Mouse (Mus musculus) neural tube, embryonic 11.5 days (tissue): ENCODE measurements around the gene Rdh16f1. TPM values are rescaled to one million over a fixed set of nuclear protein-coding genes. Genes with fewer than 3 reads are reported as not detected.

ENCODE experiments used
- ATAC-seq: fragments of 200-750 bp; cut with Nextera tagmentation; 2 replicates; pipeline ENCODE4 v1.8.0; 2017; ENCODE audit warnings: moderate number of reproducible peaks, mild to moderate bottlenecking, moderate TSS enrichment, moderate library complexity; ENCODE audit not compliant: insufficient read depth, low FRiP score, low TSS enrichment
- DNase-seq: peaks from one replicate; pipeline ENCODE4 v3.0.0-alpha.2; 2015; ENCODE audit warnings: low spot score
- H3K27ac ChIP-seq: fragments of 300-500 bp; sonication (generic); 2 replicates; pipeline ENCODE4 v1.5.1; 2014; ENCODE audit warnings: low read depth, mild to moderate bottlenecking, low read length
- H3K27me3 ChIP-seq: fragments of 300-500 bp; sonication (generic); 2 replicates; pipeline ENCODE4 v1.6.1; 2014; ENCODE audit warnings: mild to moderate bottlenecking, low read length, mixed read lengths; ENCODE audit not compliant: control insufficient read depth, insufficient read depth
- H3K36me3 ChIP-seq: fragments of 300-500 bp; sonication (generic); 2 replicates; pipeline ENCODE4 v1.6.1; 2014; ENCODE audit warnings: mild to moderate bottlenecking, low read length, moderate library complexity, mixed read lengths; ENCODE audit not compliant: control insufficient read depth, insufficient read depth
- H3K4me1 ChIP-seq: fragments of 300-500 bp; sonication (generic); 2 replicates; pipeline ENCODE4 v1.6.1; 2014; ENCODE audit warnings: low read length, mixed read lengths; ENCODE audit not compliant: control insufficient read depth, insufficient read depth
- H3K4me2 ChIP-seq: fragments of 300-500 bp; sonication (generic); 2 replicates; pipeline ENCODE4 v1.6.1; 2014; ENCODE audit warnings: low read depth, mild to moderate bottlenecking, moderate library complexity
- H3K4me3 ChIP-seq: fragments of 300-500 bp; sonication (generic); 2 replicates; pipeline ENCODE4 v1.5.1; 2014; ENCODE audit warnings: low read depth, low read length
- H3K9ac ChIP-seq: fragments of 300-500 bp; sonication (generic); 2 replicates; pipeline ENCODE4 v1.6.1; 2014; ENCODE audit warnings: mild to moderate bottlenecking, low read length
- H3K9me3 ChIP-seq: fragments of 300-500 bp; sonication (generic); 2 replicates; pipeline ENCODE4 v1.6.1; 2016; ENCODE audit warnings: low read length; ENCODE audit not compliant: control insufficient read depth
- WGBS: fragments of 180-500 bp; shearing (Covaris S2); extraction: QIAGEN DNeasy Blood & Tissue Kit; methylation state at CpG from one replicate; pipeline ENCODE4 v1.1.7; 2014; 5-methylcytosine and 5-hydroxymethylcytosine counted together
- polyA plus RNA-seq: library from polyadenylated mRNA; unstranded; fragments of >200 nt; fragmentation: Nextera tagmentation; extraction: Ambion mirVana; gene quantifications from 2 replicates; pipeline ENCODE4 v1.2.1, GENCODE M21; 2014

The Rdh16f1 gene
- polyA plus RNA-seq, 1 experiment from 2014 or later: 0.13 TPM

DNA sequence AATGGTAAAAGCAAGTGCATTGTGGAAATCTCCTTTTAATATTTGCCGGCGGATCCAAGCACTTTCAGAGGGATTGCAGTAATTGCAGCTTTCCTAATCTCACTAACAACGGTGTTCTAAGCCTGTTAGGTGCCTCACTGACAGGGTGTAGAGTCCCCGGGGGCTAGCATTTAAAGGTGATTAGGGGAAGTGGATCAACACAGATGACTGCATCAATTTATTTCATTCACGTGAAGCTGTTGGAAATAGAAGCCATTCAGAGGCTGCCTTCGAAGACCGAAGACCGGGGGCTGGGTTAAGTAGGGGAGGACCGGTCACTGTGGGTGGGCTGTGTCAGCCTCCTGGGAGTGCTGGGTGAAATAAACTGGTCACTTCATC lies 28.7 kb upstream of the Rdh16f1 start:
- no peak for DNase-seq
- Histone ChIP-seq H3K27ac (no peak overlapping the region), H3K36me3 (no peaks in the 10 kb centered on the region), H3K27me3 (no peaks in the 10 kb centered on the region), H3K4me2 (no peak overlapping the region), H3K9ac (no peak overlapping the region), H3K9me3 (no peaks in the 10 kb centered on the region), H3K4me3 (no peak overlapping the region), H3K4me1 (no peaks in the 10 kb centered on the region)
- WGBS: 37% methylated on average over 9 of the region's 9 CpGs
- ATAC-seq: no peak

DNA sequence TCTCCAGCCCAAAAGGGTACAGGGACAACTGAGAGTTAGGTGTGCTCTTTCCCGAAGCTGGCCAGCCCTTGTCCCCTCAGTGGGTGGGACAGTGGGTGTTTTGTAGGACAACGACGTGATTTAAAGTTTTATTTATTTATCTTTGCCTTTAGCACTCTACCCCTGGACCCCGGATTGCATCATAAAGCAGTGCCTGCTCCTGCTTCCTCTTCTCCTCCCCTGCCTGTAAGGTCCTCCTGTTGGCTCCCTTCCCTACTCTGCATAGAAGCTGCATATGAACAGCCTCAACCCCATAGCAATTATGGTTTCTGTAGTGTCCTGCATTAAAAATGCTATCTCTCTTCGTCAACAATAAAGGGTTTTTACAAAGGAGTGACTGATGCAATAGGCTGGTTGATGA lies 28.2 kb upstream of the Rdh16f1 start:
- no peak for DNase-seq
- no peak for ATAC-seq
- no peak overlapping the region for H3K4me3 ChIP-seq
- no peak overlapping the region for H3K27ac ChIP-seq
- H3K4me1 ChIP-seq: no peaks in the 10 kb centered on the region
- 23% methylated on average over 5 of the region's 5 CpGs for WGBS
- no peak overlapping the region for H3K4me2 ChIP-seq
- H3K9me3 ChIP-seq: no peaks in the 10 kb centered on the region
- no peak overlapping the region for H3K9ac ChIP-seq
- H3K27me3 ChIP-seq: no peaks in the 10 kb centered on the region
- no peaks in the 10 kb centered on the region for H3K36me3 ChIP-seq

DNA sequence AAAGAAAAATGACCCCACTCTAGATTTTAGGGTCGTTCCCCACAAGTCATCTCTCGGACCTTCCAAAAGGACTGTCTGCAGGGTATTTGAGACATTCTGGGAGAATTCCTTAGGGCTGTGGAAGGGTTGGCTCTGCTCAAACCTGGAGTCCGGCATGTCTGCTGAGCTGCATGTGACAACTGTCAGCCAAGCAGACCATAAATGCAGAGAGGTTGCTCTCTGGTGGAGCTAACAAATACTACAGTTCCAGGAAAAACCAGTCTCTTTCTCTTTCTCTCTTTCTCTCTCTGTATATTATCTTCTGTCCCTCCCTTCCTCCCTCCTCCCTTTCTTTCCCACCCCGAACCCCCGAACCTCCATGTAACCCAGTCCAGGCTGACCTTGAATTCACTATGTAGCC lies 25.2 kb upstream of the Rdh16f1 start:
- no peak for ATAC-seq
- no peaks in the 10 kb centered on the region for H3K27me3 ChIP-seq
- H3K36me3 ChIP-seq: no peaks in the 10 kb centered on the region
- no peak overlapping the region for H3K9ac ChIP-seq
- no peaks in the 10 kb centered on the region for H3K4me1 ChIP-seq
- no peak overlapping the region for H3K27ac ChIP-seq
- no peak overlapping the region for H3K4me2 ChIP-seq
- no peaks in the 10 kb centered on the region for H3K9me3 ChIP-seq
- no peak overlapping the region for H3K4me3 ChIP-seq
- WGBS: 58% methylated on average over 5 of the region's 5 CpGs
- no peak for DNase-seq

DNA sequence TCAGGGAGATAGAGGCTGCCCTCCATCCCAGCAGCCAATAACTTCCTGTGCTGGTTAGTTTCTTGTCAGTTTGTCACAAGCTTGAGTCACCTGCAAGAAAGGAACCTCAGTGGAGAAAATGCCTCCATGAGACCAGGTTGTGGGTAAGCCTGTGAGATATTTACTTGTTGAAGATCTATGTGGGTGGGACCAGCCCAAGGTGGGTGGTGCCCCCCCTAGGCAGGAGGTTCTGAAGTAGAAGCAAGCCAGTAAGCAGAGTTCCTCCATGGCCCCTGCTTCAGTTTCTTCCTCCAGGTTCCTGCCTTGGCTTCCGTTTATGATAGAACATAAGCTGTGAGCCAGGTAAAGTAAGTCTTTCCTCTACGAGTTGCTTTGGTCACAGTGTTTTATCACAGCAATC lies 23.3 kb upstream of the Rdh16f1 start:
- no peak overlapping the region for H3K27ac ChIP-seq
- no peak overlapping the region for H3K4me3 ChIP-seq
- no peak overlapping the region for H3K9ac ChIP-seq
- H3K27me3 ChIP-seq: no peaks in the 10 kb centered on the region
- no peaks in the 10 kb centered on the region for H3K36me3 ChIP-seq
- no peaks in the 10 kb centered on the region for H3K9me3 ChIP-seq
- DNase-seq (no peak), ATAC-seq (no peak)
- peaks cover 6% of the 10 kb centered on the region; the same call in 1 of the 2 replicates for H3K4me1 ChIP-seq
- no peak overlapping the region for H3K4me2 ChIP-seq
- 76% methylated on average over 2 of the region's 2 CpGs for WGBS

DNA sequence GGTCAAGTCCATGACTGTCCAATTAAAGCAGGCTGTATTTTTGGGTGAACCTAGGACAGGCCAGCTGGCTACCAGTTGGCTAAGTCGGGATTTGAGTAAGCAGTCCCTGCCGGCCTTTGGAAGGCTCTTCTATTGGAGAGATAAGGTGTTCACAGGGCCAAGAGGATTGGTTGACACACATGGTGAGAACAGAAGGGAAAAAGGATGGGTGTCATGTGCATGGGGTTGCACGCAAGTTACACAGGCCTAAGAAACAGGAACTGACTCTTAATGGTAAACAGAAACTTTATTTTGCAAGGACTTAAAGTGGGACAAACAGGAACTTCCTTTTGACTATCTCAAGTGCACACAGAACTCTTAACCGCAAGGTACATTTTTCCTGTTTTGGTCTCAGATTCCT lies 22.7 kb upstream of the Rdh16f1 start:
- ATAC-seq (no peak), DNase-seq (no peak)
- Histone ChIP-seq H3K4me2 (no peak overlapping the region), H3K36me3 (peaks cover 4% of the 10 kb centered on the region), H3K4me3 (no peak overlapping the region), H3K9ac (no peak overlapping the region), H3K27ac (no peak overlapping the region), H3K9me3 (no peaks in the 10 kb centered on the region), H3K4me1 (peaks cover 6% of the 10 kb centered on the region; the same call in 1 of the 2 replicates), H3K27me3 (no peaks in the 10 kb centered on the region)
- 73% methylated on average over 4 of the region's 4 CpGs for WGBS

DNA sequence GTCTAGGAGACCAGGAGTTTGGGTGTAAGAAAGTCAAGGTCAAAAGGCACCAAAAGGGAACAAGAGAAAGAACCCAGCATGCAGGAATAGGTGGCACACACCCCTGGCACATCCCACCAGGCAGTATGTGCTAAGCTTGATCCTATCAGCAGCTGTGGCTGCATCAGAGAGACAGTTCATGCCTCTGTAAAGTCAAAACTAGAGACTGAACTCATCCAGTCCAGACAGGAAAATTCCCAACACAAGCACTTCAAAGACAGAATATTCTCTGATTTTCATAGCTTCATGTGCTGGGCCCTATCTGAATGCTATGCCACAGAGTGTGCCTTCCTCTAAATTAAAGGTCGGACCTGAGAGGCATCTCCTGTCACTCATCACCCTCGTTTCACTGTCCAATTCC lies 22.0 kb upstream of the Rdh16f1 start:
- DNase-seq: no peak
- Histone ChIP-seq H3K9me3 (no peaks in the 10 kb centered on the region), H3K36me3 (peaks cover 8% of the 10 kb centered on the region), H3K9ac (no peak overlapping the region), H3K4me3 (no peak overlapping the region), H3K4me1 (peaks cover 6% of the 10 kb centered on the region; the same call in 1 of the 2 replicates), H3K4me2 (no peak overlapping the region), H3K27me3 (no peaks in the 10 kb centered on the region), H3K27ac (no peak overlapping the region)
- ATAC-seq: no peak
- 31% methylated on average over 2 of the region's 2 CpGs for WGBS

DNA sequence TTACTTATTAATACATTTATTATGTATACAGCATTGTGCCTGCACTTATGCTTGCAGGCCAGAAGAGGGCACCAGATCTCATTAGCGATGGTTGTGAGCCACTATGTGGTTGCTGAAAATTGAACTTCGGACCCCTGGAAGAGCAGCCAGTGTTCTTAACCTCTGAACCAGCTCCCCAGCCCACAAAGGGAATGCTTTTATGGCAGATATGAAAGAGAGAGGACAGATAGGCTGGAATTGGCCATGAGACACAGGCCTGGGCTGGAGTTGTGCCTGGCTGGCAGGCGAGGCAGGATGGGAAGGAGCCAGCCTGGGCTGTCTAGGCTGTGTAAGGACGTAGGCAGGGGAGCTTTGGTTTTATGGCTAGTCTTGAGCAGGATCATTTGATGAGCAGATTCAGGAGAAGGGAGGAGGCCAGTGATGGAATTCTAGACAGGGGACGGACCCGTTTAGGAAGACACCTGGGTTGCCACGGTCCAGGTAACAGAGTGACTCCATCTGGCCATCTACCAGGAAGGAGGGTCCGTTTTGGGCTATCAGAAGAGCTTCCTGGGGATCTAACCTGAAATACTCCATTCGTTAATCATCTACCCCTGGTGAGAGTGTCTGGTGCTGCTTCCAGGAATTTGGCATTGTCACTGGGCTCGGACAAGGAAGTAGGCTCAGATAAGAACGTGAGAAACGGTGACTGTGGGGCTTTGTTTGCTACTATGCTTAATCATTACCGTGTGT lies 21.3 kb upstream of the Rdh16f1 start:
- no peak overlapping the region for H3K4me2 ChIP-seq
- peak; percentile 33 for DNase-seq
- no peak for ATAC-seq
- H3K9me3 ChIP-seq: no peaks in the 10 kb centered on the region
- no peak overlapping the region for H3K4me3 ChIP-seq
- peaks cover 6% of the 10 kb centered on the region; the same call in 1 of the 2 replicates for H3K4me1 ChIP-seq
- 56% methylated on average over 13 of the region's 13 CpGs for WGBS
- no peaks in the 10 kb centered on the region for H3K27me3 ChIP-seq
- H3K9ac ChIP-seq: no peak overlapping the region
- H3K27ac ChIP-seq: no peak overlapping the region
- H3K36me3 ChIP-seq: peaks cover 13% of the 10 kb centered on the region

DNA sequence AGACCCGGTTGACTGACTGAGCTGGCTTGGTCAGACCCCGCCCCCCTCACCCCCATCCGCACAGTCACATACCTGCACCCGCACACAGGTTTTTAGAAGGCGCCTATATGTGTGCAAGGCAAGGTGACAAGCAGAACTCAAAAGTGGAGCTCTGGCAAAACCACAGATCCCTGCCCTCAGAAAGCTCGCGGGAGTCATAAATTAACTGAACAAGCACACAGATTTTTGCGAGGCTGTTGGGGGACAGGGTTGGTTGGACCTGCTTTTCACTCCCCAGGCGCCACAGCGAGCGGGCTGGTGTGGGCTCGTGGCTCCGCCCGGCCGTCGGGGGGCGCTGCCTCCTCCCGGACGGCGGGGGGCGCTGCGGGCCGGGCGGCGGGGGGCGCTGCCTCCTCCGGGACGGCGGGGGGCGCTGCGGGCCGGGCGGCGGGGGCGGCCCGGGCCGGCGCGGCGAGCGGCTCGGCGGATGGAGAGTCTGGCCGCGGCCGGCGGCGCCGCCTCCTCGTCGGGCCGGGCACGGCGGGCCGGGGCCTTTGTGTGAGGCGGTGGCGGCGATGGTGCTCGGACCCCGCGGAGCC lies 20.4 kb upstream of the Rdh16f1 start, which contains the start of gene Zbtb39:
TSS of gene Zbtb39 (plus strand) at position 456 of the 578 bp plus-strand sequence.
- peak; percentile 82 for ATAC-seq

More for the DNA sequence above, 20.4 kb upstream of the Rdh16f1 start, which contains the start of gene Zbtb39:
- peak within 1 kb of the TSS; percentile 53 for H3K4me2 ChIP-seq
- peaks cover 6% of the 10 kb centered on the region; the same call in 1 of the 2 replicates for H3K4me1 ChIP-seq
- H3K9me3 ChIP-seq: no peaks in the 10 kb centered on the region
- peaks cover 21% of the 10 kb centered on the region for H3K36me3 ChIP-seq
- peak within 1 kb of the TSS; percentile 98 for H3K9ac ChIP-seq
- peak within 1 kb of the TSS; percentile 99 for H3K4me3 ChIP-seq
- peak; percentile 87 for DNase-seq
- H3K27me3 ChIP-seq: no peaks in the 10 kb centered on the region
- WGBS: 4% methylated on average over 26 of the region's 61 CpGs
- H3K27ac ChIP-seq: peak within 1 kb of the TSS; percentile 56
